Comparison of ENCODE assay signal across 16 mouse cellular contexts in genomic region chr2:105391414-105391784, GRCm38 (mm10).
"Had no signal": no experiment of that assay in that cellular context is flagged by ENCODE, and none has a peak within 500 bp of the region (broad histone marks: within the 10 kb centered on the region; RNA-seq: fewer than 3 reads in every experiment).

No protein-coding gene starts in this region.

- H3K4me1 ChIP-seq: lung, embryonic 15.5 days; neural tube, embryonic 12.5 days had no signal

- H3K4me3 ChIP-seq: liver, embryonic 13.5 days; liver, embryonic 15.5 days; lung, embryonic 15.5 days; megakaryocyte, embryonic 14.5 days; neural tube, embryonic 12.5 days had no signal

- H3K4me2 ChIP-seq: liver, embryonic 11.5 days; liver, embryonic 13.5 days; liver, embryonic 15.5 days; lung, embryonic 15.5 days; neural tube, embryonic 12.5 days had no signal

- H3K27ac ChIP-seq: liver, embryonic 13.5 days; liver, embryonic 15.5 days; lung, embryonic 15.5 days; macrophage; neural tube, embryonic 12.5 days had no signal

- H3K27me3 ChIP-seq: liver, embryonic 13.5 days; liver, embryonic 15.5 days; lung, embryonic 15.5 days; megakaryocyte, embryonic 14.5 days; neural tube, embryonic 12.5 days had no signal

- DNase-seq: liver, embryonic 13.5 days; liver, postnatal 0 days; lung, adult 2 months; lung, postnatal 14 days; lung, postnatal 36 days; right cerebral cortex, postnatal 14 days; thymus, adult 18-20 months; thymus, postnatal 14 days; thymus, postnatal 36 days had no signal

- H3K9ac ChIP-seq: liver, embryonic 13.5 days; liver, embryonic 15.5 days; liver, postnatal 0 days; lung, embryonic 15.5 days; neural tube, embryonic 12.5 days had no signal

- ATAC-seq: liver, postnatal 0 days; lung, postnatal 0 days had no signal

- H3K9me3 ChIP-seq: liver, embryonic 13.5 days; liver, embryonic 15.5 days; lung, embryonic 15.5 days; megakaryocyte, embryonic 14.5 days; neural tube, embryonic 12.5 days had no signal
